Mouse (Mus musculus): ENCODE measurements at regions not wholly inside any gene's neighbourhood (a gene's known extent, or its start where the extent isn't known, plus 50 kb on each side); places are given as distances from the start of the nearest gene placed in this dataset.
"Not testable (repeated sequence)": the region's sequence is repeated elsewhere in the genome, so short reads cannot be mapped to it uniquely, and the experiment has no call there.

GRCm38 (mm10) chr12:32122915-32123314 is 61.8 kb upstream of the Prkar2b start:
- peak; percentile 91 for DNase-seq (ENCODE audit: low spot score)

- not testable (repeated sequence) for DNase-seq (ENCODE audit: low spot score)
These were observed 60.9 kb upstream of the Prkar2b start for GRCm38 (mm10) chr12:32122007-32122406.

- DNase-seq (ENCODE audit: low spot score): no peak
These were observed 51.6 kb upstream of the Prkar2b start for GRCm38 (mm10) chr12:32112691-32113090.

GRCm38 (mm10) chr12:32111508-32112119 is 50.5 kb upstream of the Prkar2b start:
- DNase-seq (ENCODE audit: low spot score): no peak

- DNase-seq (ENCODE audit: low spot score): peak; percentile 86
These were observed 49.8 kb upstream of the Prkar2b start for GRCm38 (mm10) chr12:32110903-32111302.
